Mouse (Mus musculus) kidney, adult 2 months (tissue): ENCODE results near the gene Blvrb.
A peak's percentile ranks its signal among the peaks of the same experiment; 100 is the strongest.

Experiments
- CTCF ChIP-seq: fragments of 200-500 bp; conservative IDR thresholded peaks from 2 replicates; pipeline ENCODE4 v1.5.1; 2011; ENCODE audit warnings: low read depth, mild to moderate bottlenecking, control low read depth, low read length, moderate library complexity, mixed read lengths; ENCODE audit not compliant: insufficient read depth, insufficient read length
- POLR2A ChIP-seq: fragments of 200-500 bp; IDR thresholded peaks from one replicate; pipeline ENCODE4 v1.6.1; 2011; ENCODE audit warnings: low read depth, low read length, control low read depth

- TF ChIP-seq POLR2A (peak; percentile 43), CTCF (peak; percentile 29; the same call in 1 of the 2 replicates)
Observed at GRCm38 (mm10) chr7:27447419-27448286, at the start of gene Blvrb, which contains the start of gene Sptbn4.
